Mouse (Mus musculus) cerebellum, postnatal 10 days (tissue): ENCODE results near the gene Gm5936.
"Not testable (repeated sequence)": the region's sequence is repeated elsewhere in the genome, so short reads cannot be mapped to it uniquely, and the experiment has no call there.

ENCODE experiments used
- DNase-seq, 2 experiments: peaks; one replicate each; pipeline ENCODE4 v3.0.0; 2021; ENCODE audit warnings: mixed read lengths in 2 of 2

The Gm5936 gene

GRCm38 (mm10) chrX:74836842-74837522, at the start of gene Gm5936:
Gene Gm5936, plus strand, starts transcription at chrX:74837196.
- DNase-seq: peak in 1 of 2 experiments; percentile 10

GRCm38 (mm10) chrX:74856104-74856503, 19.1 kb downstream of the Gm5936 start:
- DNase-seq: not testable (repeated sequence)

GRCm38 (mm10) chrX:74880123-74880522, 43.1 kb downstream of the Gm5936 start:
- DNase-seq: peak; percentile 44 to 75
